Mouse (Mus musculus): Measurements from ENCODE around the gene Kcnk10. TPM values are rescaled to one million over a fixed set of nuclear protein-coding genes. Genes with fewer than 3 reads are reported as not detected.
A peak's percentile ranks its signal among the peaks of the same experiment; 100 is the strongest.

The Kcnk10 gene
- total and polyA plus RNA-seq, 3 experiments, result 2.4 to 7.5 (median 3.8) TPM

- H3K27ac ChIP-seq (ENCODE audit: insufficient read depth, low read depth), result no peak overlapping the region
- H3K9me3 ChIP-seq (replicated peaks; ENCODE audit: low read length), result no peaks in the 10 kb centered on the region
- TF ChIP-seq ELF1 (IDR thresholded peaks at IDR 0.05; ENCODE audit: low read depth, low read length) (no peak), KAT2A (IDR thresholded peaks at IDR 0.05; ENCODE audit: insufficient replicate concordance, low read length) (no peak), SMC3 (IDR thresholded peaks at IDR 0.05; ENCODE audit: low read depth, low read length) (no peak), MAZ (IDR thresholded peaks at IDR 0.05; ENCODE audit: low read depth, low read length) (0 out of 2 replicates have a peak, but pooled peaks have one; percentile 58), HCFC1 (IDR thresholded peaks at IDR 0.05; ENCODE audit: low read depth, low read length) (no peak), ZMIZ1 (IDR thresholded peaks at IDR 0.05; ENCODE audit: low read depth, low read length) (no peak), ZNF384 (IDR thresholded peaks at IDR 0.05; ENCODE audit: low read depth, low read length) (no peak), TCF12 (IDR thresholded peaks at IDR 0.05; ENCODE audit: low read depth, low read length) (peak; percentile 45; the same call in 1 of the 2 replicates), USF2 (conservative IDR thresholded peaks at IDR 0.05; ENCODE audit: low read depth, low read length) (no peak), MYC (IDR thresholded peaks at IDR 0.05; ENCODE audit: low read depth, low read length) (peak; percentile 65), ZC3H11A (IDR thresholded peaks at IDR 0.05; ENCODE audit: low read depth, low read length) (no peak), CTCF (conservative IDR thresholded peaks at IDR 0.05 in 1 of 2, IDR thresholded peaks at IDR 0.05 in 1 of 2; ENCODE audit: low read depth in 2 of 2, low read length in 2 of 2) (no peak), MAFK (IDR thresholded peaks at IDR 0.05; ENCODE audit: insufficient replicate concordance, low read length) (0 out of 2 replicates have a peak, but pooled peaks have one; percentile 43), NRF1 (IDR thresholded peaks at IDR 0.05; ENCODE audit: low read depth, low read length) (no peak), SIN3A (IDR thresholded peaks at IDR 0.05; ENCODE audit: low read length) (no peak), MEF2A (IDR thresholded peaks at IDR 0.05; ENCODE audit: borderline replicate concordance, low read depth, low read length) (peak; percentile 61; the same call in 1 of the 2 replicates), E2F4 (IDR thresholded peaks at IDR 0.05; ENCODE audit: insufficient replicate concordance, low read depth, low read length) (no peak), TBP (conservative IDR thresholded peaks at IDR 0.05; ENCODE audit: low read depth, low read length) (no peak), JUND (conservative IDR thresholded peaks at IDR 0.05; ENCODE audit: low read depth, low read length) (peak; percentile 83), NELFE (IDR thresholded peaks at IDR 0.05; ENCODE audit: low read depth, low read length) (no peak), CHD2 (IDR thresholded peaks at IDR 0.05; ENCODE audit: low read length) (peak; percentile 58; the same call in 1 of the 2 replicates), GABPA (IDR thresholded peaks at IDR 0.05; ENCODE audit: insufficient replicate concordance, low read depth, low read length) (no peak), MXI1 (IDR thresholded peaks at IDR 0.05; ENCODE audit: low read depth, low read length) (no peak), MAX (IDR thresholded peaks at IDR 0.05; ENCODE audit: low read length) (peak; percentile 63; the same call in 1 of the 2 replicates), POLR2AphosphoS2 (IDR thresholded peaks at IDR 0.05; ENCODE audit: low read depth, low read length) (no peak), PAX5 (IDR thresholded peaks at IDR 0.05; ENCODE audit: low read length) (no peak), RAD21 (IDR thresholded peaks at IDR 0.05; ENCODE audit: low read depth, low read length) (no peak), IRF4 (IDR thresholded peaks at IDR 0.05; ENCODE audit: low read depth, low read length) (peak; percentile 84), CHD1 (IDR thresholded peaks at IDR 0.05; ENCODE audit: low read depth, low read length) (no peak; the same call in 1 of the 2 replicates), ETS1 (conservative IDR thresholded peaks at IDR 0.05; ENCODE audit: low read depth, low read length) (peak; percentile 90), RCOR1 (conservative IDR thresholded peaks at IDR 0.05; ENCODE audit: low read depth, low read length) (peak; percentile 43; the same call in 1 of the 2 replicates), JUN (IDR thresholded peaks at IDR 0.05; ENCODE audit: insufficient read depth, low read depth, low read length) (0 out of 2 replicates have a peak, but pooled peaks have one; percentile 60), USF1 (IDR thresholded peaks at IDR 0.05; ENCODE audit: low read depth, low read length) (no peak), EP300 (IDR thresholded peaks at IDR 0.05; ENCODE audit: low read length) (peak; percentile 84), UBTF (IDR thresholded peaks at IDR 0.05; ENCODE audit: low read depth, low read length) (no peak), BHLHE40 (IDR thresholded peaks at IDR 0.05; ENCODE audit: low read depth, low read length) (peak; percentile 89), POLR2A (IDR thresholded peaks at IDR 0.05; ENCODE audit: low read depth, low read length) (no peak), ZKSCAN1 (IDR thresholded peaks at IDR 0.05; ENCODE audit: borderline replicate concordance, low read depth, low read length) (no peak)
- H3K4me3 ChIP-seq (replicated peaks in 1 of 3; ENCODE audit: low read depth in 2 of 3, low read length in 2 of 3, poor library complexity in 1 of 3), result no peak overlapping the region
- H3K9ac ChIP-seq (ENCODE audit: insufficient read depth, low read depth), result no peak overlapping the region
- H3K27me3 ChIP-seq (replicated peaks), result no peaks in the 10 kb centered on the region
- H3K4me2 ChIP-seq (ENCODE audit: insufficient read depth, low read depth, poor library complexity, severe bottlenecking), result peak overlapping the region; percentile 21; the same call in 1 of the 2 replicates
- dilution Hi-C loops (cut with MboI; ENCODE audit: extremely low pct_ligation_motif_present, extremely low pct_unique_long_range_greater_than_20kb, low sequenced_read_pairs) (no loop called here), in situ Hi-C loops (cut with MboI; ENCODE audit: low pct_ligation_motif_present, low pct_unique_long_range_greater_than_20kb, low sequenced_read_pairs) (loop anchor here (25.0 kb wide), 1 partner anchor 233 kb away; no protein-coding TSS in a partner anchor)
- no peaks in the 10 kb centered on the region for H3K36me3 ChIP-seq (replicated peaks in 1 of 2; ENCODE audit: control insufficient read depth in 1 of 2, insufficient read depth in 1 of 2, low read length in 1 of 2)
- no peaks in the 10 kb centered on the region for H3K79me2 ChIP-seq (replicated peaks; ENCODE audit: control insufficient read depth, extremely low read depth, insufficient read depth, poor library complexity, severe bottlenecking)
- peaks cover 5 to 15% of the 10 kb centered on the region in 2 experiments; a peak in 3 of 4 replicates for H3K4me1 ChIP-seq (ENCODE audit: control insufficient read depth in 1 of 2, insufficient read depth in 2 of 2)
- peak; percentile 71 for DNase-seq (ENCODE audit: extremely low read depth)
Measured at GRCm38 (mm10) chr12:98444860-98445259, 133.2 kb downstream of the Kcnk10 start.

Data from CH12.LX (cell line).